Mouse (Mus musculus) intestine, embryonic 14.5 days (tissue): ENCODE measurements around the gene Krt4. TPM values are rescaled to one million over a fixed set of nuclear protein-coding genes. Genes with fewer than 3 reads are reported as not detected.
A peak's percentile ranks its signal among the peaks of the same experiment; 100 is the strongest.

ENCODE experiments used
- ATAC-seq: fragments of 200-750 bp; cut with Nextera tagmentation; replicated peaks from 2 replicates; pipeline ENCODE4 v1.8.0; 2017; ENCODE audit warnings: low read depth, moderate number of reproducible peaks, moderate TSS enrichment, moderate library complexity; ENCODE audit not compliant: low FRiP score, low TSS enrichment
- DNase-seq: peaks from one replicate; pipeline ENCODE4 v3.0.0-alpha.2; 2018; ENCODE audit warnings: low spot score
- H3K27ac ChIP-seq: fragments of 300-500 bp; sonication (generic); 2 replicates; pipeline ENCODE4 v1.5.1; 2014; ENCODE audit warnings: low read depth, mild to moderate bottlenecking, control low read depth
- H3K27me3 ChIP-seq: fragments of 300-500 bp; sonication (generic); replicated peaks from 2 replicates; pipeline ENCODE4 v1.6.1; 2014; ENCODE audit warnings: low read length, control low read depth; ENCODE audit not compliant: control insufficient read depth, insufficient read depth
- H3K36me3 ChIP-seq: fragments of 300-500 bp; sonication (generic); 2 replicates; pipeline ENCODE4 v1.6.1; 2014; ENCODE audit warnings: low read length, control low read depth; ENCODE audit not compliant: control insufficient read depth, insufficient read depth
- H3K4me1 ChIP-seq: fragments of 300-500 bp; sonication (generic); replicated peaks from 2 replicates; pipeline ENCODE4 v1.6.1; 2014; ENCODE audit warnings: low read length, control low read depth, mixed read lengths; ENCODE audit not compliant: control insufficient read depth, insufficient read depth
- H3K4me2 ChIP-seq: fragments of 300-500 bp; sonication (generic); 2 replicates; pipeline ENCODE4 v1.6.1; 2014; ENCODE audit warnings: low read length
- H3K4me3 ChIP-seq: fragments of 300-500 bp; sonication (generic); 2 replicates; pipeline ENCODE4 v1.5.1; 2014; ENCODE audit warnings: low read depth, low read length, control low read depth, mixed read lengths
- H3K9ac ChIP-seq: fragments of 300-500 bp; sonication (generic); 2 replicates; pipeline ENCODE4 v1.6.1; 2014; ENCODE audit warnings: mild to moderate bottlenecking, low read length
- H3K9me3 ChIP-seq: fragments of 300-500 bp; sonication (generic); 2 replicates; pipeline ENCODE4 v1.6.1; 2016; ENCODE audit warnings: low read length, control low read depth; ENCODE audit not compliant: control insufficient read depth
- WGBS: fragments of 180-500 bp; shearing (Covaris S2); extraction: QIAGEN DNeasy Blood & Tissue Kit; methylation state at CpG from one replicate; pipeline ENCODE4 v1.1.7; 2014; 5-methylcytosine and 5-hydroxymethylcytosine counted together
- polyA plus RNA-seq: library from polyadenylated mRNA; unstranded; fragments of >200 nt; fragmentation: Nextera tagmentation; extraction: Ambion mirVana; gene quantifications from 2 replicates; pipeline ENCODE4 v1.2.1, GENCODE M21; 2014

The Krt4 gene
- polyA plus RNA-seq, 1 experiment from 2014 or later, result 0.14 TPM

DNA sequence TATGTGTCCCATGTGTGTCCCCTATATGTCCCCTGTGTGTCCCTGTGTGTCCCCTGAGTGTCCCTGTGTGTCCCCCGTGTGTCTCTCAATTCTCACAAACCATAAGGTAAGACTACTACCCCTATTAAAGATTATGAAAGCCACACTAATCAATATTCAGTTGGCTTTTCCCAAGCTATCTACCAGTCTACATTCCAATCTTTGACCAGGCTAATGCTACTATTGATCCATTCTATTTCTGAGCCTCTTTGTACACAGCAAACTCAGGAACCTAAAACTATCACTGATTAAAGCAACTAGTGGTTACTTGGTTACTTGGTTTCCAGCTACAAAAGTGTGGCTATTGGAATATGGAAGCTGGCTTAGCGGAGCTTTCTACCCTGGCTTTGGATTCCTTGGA is 2.2 kb downstream of the Krt4 start:
- no peak for DNase-seq
- H3K4me1 ChIP-seq, result no peaks in the 10 kb centered on the region
- H3K4me2 ChIP-seq, result no peak overlapping the region
- H3K9me3 ChIP-seq, result no peaks in the 10 kb centered on the region
- no peak for ATAC-seq
- H3K36me3 ChIP-seq, result no peaks in the 10 kb centered on the region
- H3K4me3 ChIP-seq, result no peak overlapping the region
- WGBS, result 79% methylated on average over 2 of the region's 2 CpGs
- H3K27ac ChIP-seq, result no peak overlapping the region
- H3K9ac ChIP-seq, result no peak overlapping the region
- H3K27me3 ChIP-seq, result no peaks in the 10 kb centered on the region

- DNase-seq (no peak), ATAC-seq (no peak)
- Histone ChIP-seq H3K9me3 (no peaks in the 10 kb centered on the region), H3K27me3 (no peaks in the 10 kb centered on the region), H3K9ac (no peak overlapping the region), H3K27ac (no peak overlapping the region), H3K4me2 (no peak overlapping the region), H3K4me1 (no peaks in the 10 kb centered on the region), H3K4me3 (no peak overlapping the region), H3K36me3 (no peaks in the 10 kb centered on the region)
- 69% methylated on average over 2 of the region's 2 CpGs for WGBS
Observed at GRCm38 (mm10) chr15:101916072-101916471, 8.5 kb downstream of the Krt4 start.

DNA sequence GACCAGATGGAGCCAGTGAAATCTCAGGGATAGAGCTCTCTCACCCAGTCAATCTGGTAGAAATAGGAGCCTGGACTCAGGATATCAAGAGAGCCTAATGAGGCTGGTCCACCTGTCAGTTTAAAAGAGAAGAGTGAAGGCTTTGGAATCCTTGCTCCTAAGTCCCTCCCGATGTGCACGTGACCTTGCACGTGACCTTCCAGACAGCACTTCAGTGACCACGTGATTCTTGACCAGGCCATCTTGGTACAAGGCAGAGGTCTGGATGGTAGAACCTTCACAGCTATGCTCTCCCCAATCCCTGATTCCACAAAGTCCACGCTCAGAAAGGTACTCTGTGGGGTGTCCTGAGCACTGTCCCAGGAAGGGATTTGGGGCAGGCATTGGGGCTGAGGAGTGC is 19.7 kb downstream of the Krt4 start:
- no peaks in the 10 kb centered on the region for H3K9me3 ChIP-seq
- no peak for ATAC-seq
- no peaks in the 10 kb centered on the region for H3K36me3 ChIP-seq
- WGBS, result 79% methylated on average over 5 of the region's 5 CpGs
- no peak overlapping the region for H3K9ac ChIP-seq
- H3K4me3 ChIP-seq, result no peak overlapping the region
- no peak overlapping the region for H3K4me2 ChIP-seq
- no peak overlapping the region for H3K27ac ChIP-seq
- no peaks in the 10 kb centered on the region for H3K4me1 ChIP-seq
- no peak for DNase-seq
- no peaks in the 10 kb centered on the region for H3K27me3 ChIP-seq

- ATAC-seq (no peak), DNase-seq (no peak)
- Histone ChIP-seq H3K4me2 (no peak overlapping the region), H3K4me1 (no peaks in the 10 kb centered on the region), H3K9ac (no peak overlapping the region), H3K27me3 (no peaks in the 10 kb centered on the region), H3K36me3 (no peaks in the 10 kb centered on the region), H3K4me3 (no peak overlapping the region), H3K27ac (no peak overlapping the region), H3K9me3 (no peaks in the 10 kb centered on the region)
- WGBS, result 51% methylated on average over 12 of the region's 12 CpGs
Observed at GRCm38 (mm10) chr15:101902171-101903149, 22.1 kb downstream of the Krt4 start.

GRCm38 (mm10) chr15:101895216-101895615 is 29.3 kb downstream of the Krt4 start:
- no peak for ATAC-seq
- DNase-seq, result no peak
- Histone ChIP-seq H3K4me1 (no peaks in the 10 kb centered on the region), H3K27ac (no peak overlapping the region), H3K9me3 (no peaks in the 10 kb centered on the region), H3K27me3 (no peaks in the 10 kb centered on the region), H3K4me2 (no peak overlapping the region), H3K9ac (no peak overlapping the region), H3K36me3 (no peaks in the 10 kb centered on the region), H3K4me3 (no peak overlapping the region)
- 96% methylated on average over 4 of the region's 4 CpGs for WGBS

DNA sequence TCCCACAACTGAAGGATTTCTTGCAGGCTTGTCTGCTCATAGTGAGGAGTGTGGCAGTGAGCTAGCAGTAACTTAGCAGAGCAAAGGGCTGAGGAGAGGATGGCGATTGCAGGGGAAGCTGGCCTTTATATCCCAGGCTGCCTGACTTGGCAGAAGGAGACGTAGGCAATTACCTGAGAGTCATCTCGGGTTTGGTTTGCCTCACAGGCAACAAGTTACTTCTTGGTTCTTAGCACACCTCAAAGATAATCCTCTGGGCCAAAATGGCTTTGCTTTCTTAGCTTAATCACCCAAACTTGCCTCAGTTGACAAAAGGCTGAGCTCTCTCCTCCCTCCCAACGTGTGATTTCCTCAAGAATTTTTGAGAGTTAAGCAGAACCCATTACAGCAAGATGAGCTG is 31.7 kb downstream of the Krt4 start, which contains the start of gene Krt76:
Krt76 (minus strand) TSS at position 101 of the 400 bp plus-strand sequence.
- H3K9ac ChIP-seq, result no peak within 1 kb of the TSS
- no peaks in the 10 kb centered on the region for H3K9me3 ChIP-seq
- no peaks in the 10 kb centered on the region for H3K36me3 ChIP-seq
- WGBS, result 60% methylated on average over 4 of the region's 4 CpGs
- H3K4me2 ChIP-seq, result no peak within 1 kb of the TSS
- H3K4me3 ChIP-seq, result no peak within 1 kb of the TSS
- H3K27me3 ChIP-seq, result no peaks in the 10 kb centered on the region
- ATAC-seq, result no peak
- no peaks in the 10 kb centered on the region for H3K4me1 ChIP-seq
- DNase-seq, result no peak
- no peak within 1 kb of the TSS for H3K27ac ChIP-seq

DNA sequence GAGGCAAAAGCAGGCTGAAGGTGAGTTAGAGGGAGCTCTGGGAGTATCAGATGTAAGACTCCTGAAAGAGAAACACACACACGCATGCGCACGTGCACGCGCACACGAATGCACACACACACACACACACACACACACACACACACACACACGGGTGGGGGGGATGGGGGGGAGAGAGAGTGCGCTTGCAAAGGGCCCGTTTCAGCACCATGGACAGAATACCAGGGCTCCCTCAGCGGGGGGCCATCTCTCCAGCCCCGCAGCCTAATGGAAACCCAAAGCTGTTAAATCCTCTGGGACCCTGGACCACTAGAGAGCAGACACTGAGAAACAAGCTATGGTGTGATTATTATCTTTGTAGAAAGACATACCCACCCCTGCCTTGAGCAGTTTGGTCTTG is 44.8 kb downstream of the Krt4 start:
- ATAC-seq (no peak), DNase-seq (peak; percentile 59)
- no peak overlapping the region for H3K4me2 ChIP-seq
- H3K9ac ChIP-seq, result no peak overlapping the region
- H3K9me3 ChIP-seq, result no peaks in the 10 kb centered on the region
- no peak overlapping the region for H3K27ac ChIP-seq
- H3K4me3 ChIP-seq, result no peak overlapping the region
- H3K4me1 ChIP-seq, result no peaks in the 10 kb centered on the region
- H3K36me3 ChIP-seq, result no peaks in the 10 kb centered on the region
- WGBS, result 20% methylated on average over 11 of the region's 11 CpGs
- no peaks in the 10 kb centered on the region for H3K27me3 ChIP-seq

- Histone ChIP-seq H3K9ac (no peak overlapping the region), H3K9me3 (no peaks in the 10 kb centered on the region), H3K36me3 (no peaks in the 10 kb centered on the region), H3K27ac (no peak overlapping the region), H3K4me3 (no peak overlapping the region), H3K4me2 (no peak overlapping the region), H3K27me3 (no peaks in the 10 kb centered on the region), H3K4me1 (no peaks in the 10 kb centered on the region)
- ATAC-seq (no peak), DNase-seq (no peak)
- WGBS, result 60% methylated on average over 2 of the region's 2 CpGs
Observed at GRCm38 (mm10) chr15:101878041-101878440, 46.5 kb downstream of the Krt4 start.

DNA sequence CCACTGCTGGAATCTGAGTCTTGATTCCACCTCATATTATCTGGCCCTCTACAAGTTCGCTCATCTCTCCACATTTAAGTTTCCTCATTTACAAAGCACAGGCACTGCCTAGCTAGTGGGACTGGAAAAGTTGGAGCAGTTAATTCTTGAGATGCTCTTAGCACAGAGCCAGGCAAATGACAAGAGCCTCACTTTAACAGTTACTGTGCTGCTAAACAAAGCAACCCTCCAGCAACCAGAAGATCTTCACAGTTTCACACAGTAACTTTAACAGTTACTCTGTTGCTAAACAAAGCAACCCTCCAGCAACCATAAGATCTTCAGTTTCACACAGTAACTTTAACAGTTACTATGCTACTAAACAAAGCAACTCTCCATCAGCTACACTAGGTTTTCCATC is 50.2 kb downstream of the Krt4 start:
- no peak overlapping the region for H3K4me3 ChIP-seq
- no peak overlapping the region for H3K9ac ChIP-seq
- no peaks in the 10 kb centered on the region for H3K4me1 ChIP-seq
- H3K27ac ChIP-seq, result no peak overlapping the region
- H3K4me2 ChIP-seq, result no peak overlapping the region
- WGBS, result 83% methylated on average over 1 of the region's 1 CpGs
- DNase-seq (no peak), ATAC-seq (no peak)
- H3K9me3 ChIP-seq, result no peaks in the 10 kb centered on the region
- H3K36me3 ChIP-seq, result no peaks in the 10 kb centered on the region
- H3K27me3 ChIP-seq, result no peaks in the 10 kb centered on the region
